Mouse (Mus musculus): ENCODE data around the gene Map1a.

- no peak for TF ChIP-seq CTCF (conservative IDR thresholded peaks at IDR 0.05; ENCODE audit: insufficient read depth, insufficient read length, low read depth, low read length)
- TF ChIP-seq POLR2A (IDR thresholded peaks at IDR 0.05; ENCODE audit: low read depth, low read length), result no peak
Measured at GRCm38 (mm10) chr2:121308997-121309416, 19.6 kb downstream of the Map1a start.

Data from kidney, adult 2 months (tissue).